Mouse (Mus musculus) thymus, adult 2 months (tissue): ENCODE measurements around the gene Syt17.

Source experiments
- CTCF ChIP-seq: fragments of 200-500 bp; IDR thresholded peaks from 2 replicates; pipeline ENCODE4 v1.5.1; 2012; ENCODE audit warnings: mild to moderate bottlenecking, control low read depth, low read length, moderate library complexity, borderline replicate concordance; ENCODE audit not compliant: control insufficient read depth, poor library complexity, insufficient read depth; ENCODE audit errors: extremely low read depth
- POLR2A ChIP-seq: fragments of 200-500 bp; IDR thresholded peaks from 2 replicates; pipeline ENCODE4 v1.6.1; 2012; ENCODE audit warnings: mild to moderate bottlenecking, low read length, control low read depth, moderate library complexity; ENCODE audit not compliant: control insufficient read depth, poor library complexity, insufficient read depth; ENCODE audit errors: extremely low read depth

- no peak for TF ChIP-seq CTCF
- no peak for TF ChIP-seq POLR2A
Measured at GRCm38 (mm10) chr7:118365902-118366301, 82.1 kb downstream of the Syt17 start.
